Mouse (Mus musculus) embryonic facial prominence, embryonic 13.5 days (tissue): ENCODE measurements around the gene Pip5kl1. TPM values are rescaled to one million over a fixed set of nuclear protein-coding genes. Genes with fewer than 3 reads are reported as not detected.

Experiments used
- ATAC-seq: fragments of 200-750 bp; cut with Nextera tagmentation; 2 replicates; pipeline ENCODE4 v1.8.0; 2017; ENCODE audit warnings: low read depth; ENCODE audit not compliant: insufficient number of reproducible peaks, insufficient read depth, low FRiP score, low TSS enrichment
- H3K27ac ChIP-seq: fragments of 300-500 bp; sonication (generic); 2 replicates; pipeline ENCODE4 v1.5.1; 2015; ENCODE audit warnings: moderate library complexity, mild to moderate bottlenecking, inconsistent platforms
- H3K27me3 ChIP-seq: fragments of 300-500 bp; sonication (generic); 2 replicates; pipeline ENCODE4 v1.6.1; 2015; ENCODE audit warnings: mild to moderate bottlenecking, inconsistent platforms
- H3K36me3 ChIP-seq: fragments of 300-500 bp; sonication (generic); 2 replicates; pipeline ENCODE4 v1.6.1; 2015; ENCODE audit warnings: mild to moderate bottlenecking, inconsistent platforms
- H3K4me1 ChIP-seq: fragments of 300-500 bp; sonication (generic); 2 replicates; pipeline ENCODE4 v1.6.1; 2015; ENCODE audit warnings: inconsistent platforms
- H3K4me2 ChIP-seq: fragments of 300-500 bp; sonication (generic); 2 replicates; pipeline ENCODE4 v1.6.1; 2015; ENCODE audit warnings: moderate library complexity, mild to moderate bottlenecking, inconsistent platforms
- H3K4me3 ChIP-seq: fragments of 300-500 bp; sonication (generic); 2 replicates; pipeline ENCODE4 v1.5.1; 2015; ENCODE audit warnings: mild to moderate bottlenecking, inconsistent platforms
- H3K9ac ChIP-seq: fragments of 300-500 bp; sonication (generic); 2 replicates; pipeline ENCODE4 v1.6.1; 2015; ENCODE audit warnings: mild to moderate bottlenecking, inconsistent platforms
- H3K9me3 ChIP-seq: fragments of 300-500 bp; sonication (generic); 2 replicates; pipeline ENCODE4 v1.6.1; 2016; ENCODE audit warnings: inconsistent platforms
- WGBS: fragments of 180-500 bp; shearing (Covaris S2); methylation state at CpG from one replicate; pipeline ENCODE4 v1.1.7; 2015; ENCODE audit warnings: mixed read lengths; 5-methylcytosine and 5-hydroxymethylcytosine counted together
- polyA plus RNA-seq: library from polyadenylated mRNA; unstranded; fragments of >200 nt; fragmentation: Nextera tagmentation; extraction: Ambion mirVana; gene quantifications from 2 replicates; pipeline ENCODE4 v1.2.1, GENCODE M21; 2015

Pip5kl1 gene
- polyA plus RNA-seq, result 0.92 and 1.1 TPM in 2 replicates

- Histone ChIP-seq H3K9me3 (no peaks in the 10 kb centered on the region), H3K4me3 (peak within 1 kb of the TSS; percentile 55), H3K27me3 (peaks cover 21% of the 10 kb centered on the region), H3K36me3 (peaks cover 13% of the 10 kb centered on the region; the same call in 1 of the 2 replicates), H3K9ac (peak within 1 kb of the TSS; percentile 68), H3K27ac (no peak within 1 kb of the TSS), H3K4me2 (peak within 1 kb of the TSS; percentile 97), H3K4me1 (peaks cover 28% of the 10 kb centered on the region)
- WGBS, result 80% methylated on average over 6 of the region's 6 CpGs
- no peak for ATAC-seq
Measured at GRCm38 (mm10) chr2:32574497-32574896, at the start of gene Pip5kl1. Pip5kl1 (plus strand) TSS chr2:32574797.

GRCm38 (mm10) chr2:32525816-32526215, 48.8 kb upstream of the Pip5kl1 start:
- no peaks in the 10 kb centered on the region for H3K9me3 ChIP-seq
- 87% methylated on average over 12 of the region's 12 CpGs for WGBS
- no peak overlapping the region for H3K4me3 ChIP-seq
- no peaks in the 10 kb centered on the region for H3K4me1 ChIP-seq
- no peak for ATAC-seq
- H3K27me3 ChIP-seq, result no peaks in the 10 kb centered on the region
- no peaks in the 10 kb centered on the region for H3K36me3 ChIP-seq
- no peak overlapping the region for H3K27ac ChIP-seq
- H3K9ac ChIP-seq, result no peak overlapping the region; the same call in 1 of the 2 replicates
- H3K4me2 ChIP-seq, result no peak overlapping the region

- WGBS, result 77% methylated on average over 14 of the region's 14 CpGs
- no peak for ATAC-seq
- H3K4me3 ChIP-seq, result no peak overlapping the region
- no peaks in the 10 kb centered on the region for H3K27me3 ChIP-seq
- no peaks in the 10 kb centered on the region for H3K4me1 ChIP-seq
- H3K9ac ChIP-seq, result no peak overlapping the region
- H3K4me2 ChIP-seq, result no peak overlapping the region
- H3K27ac ChIP-seq, result no peak overlapping the region
- no peaks in the 10 kb centered on the region for H3K36me3 ChIP-seq
- H3K9me3 ChIP-seq, result no peaks in the 10 kb centered on the region
Measured at GRCm38 (mm10) chr2:32527468-32527966, 47.1 kb upstream of the Pip5kl1 start.

- 85% methylated on average over 1 of the region's 1 CpGs for WGBS
- H3K27ac ChIP-seq, result no peak overlapping the region
- H3K36me3 ChIP-seq, result no peaks in the 10 kb centered on the region
- no peak overlapping the region for H3K9ac ChIP-seq
- H3K27me3 ChIP-seq, result no peaks in the 10 kb centered on the region
- H3K4me3 ChIP-seq, result no peak overlapping the region
- H3K4me1 ChIP-seq, result peaks cover 2% of the 10 kb centered on the region
- H3K4me2 ChIP-seq, result no peak overlapping the region
- ATAC-seq, result no peak
- H3K9me3 ChIP-seq, result no peaks in the 10 kb centered on the region
Measured at GRCm38 (mm10) chr2:32528326-32528725, 46.3 kb upstream of the Pip5kl1 start.

- WGBS, result 89% methylated on average over 2 of the region's 2 CpGs
- Histone ChIP-seq H3K9me3 (no peaks in the 10 kb centered on the region), H3K9ac (no peak overlapping the region), H3K4me3 (no peak overlapping the region), H3K4me2 (no peak overlapping the region), H3K4me1 (peaks cover 16% of the 10 kb centered on the region), H3K27me3 (no peaks in the 10 kb centered on the region), H3K36me3 (no peaks in the 10 kb centered on the region), H3K27ac (no peak overlapping the region)
- no peak for ATAC-seq
Measured at GRCm38 (mm10) chr2:32530479-32530878, 44.1 kb upstream of the Pip5kl1 start.

GRCm38 (mm10) chr2:32533163-32533562, 41.4 kb upstream of the Pip5kl1 start:
- no peaks in the 10 kb centered on the region for H3K36me3 ChIP-seq
- H3K4me2 ChIP-seq, result no peak overlapping the region
- H3K27ac ChIP-seq, result no peak overlapping the region
- no peak for ATAC-seq
- no peak overlapping the region for H3K9ac ChIP-seq
- H3K9me3 ChIP-seq, result no peaks in the 10 kb centered on the region
- peaks cover 37% of the 10 kb centered on the region for H3K4me1 ChIP-seq
- no peaks in the 10 kb centered on the region for H3K27me3 ChIP-seq
- no peak overlapping the region for H3K4me3 ChIP-seq
- 73% methylated on average over 2 of the region's 2 CpGs for whole genome bisulfite sequencing

GRCm38 (mm10) chr2:32534061-32534732, 40.4 kb upstream of the Pip5kl1 start:
- H3K27me3 ChIP-seq, result no peaks in the 10 kb centered on the region
- no peak for ATAC-seq
- H3K36me3 ChIP-seq, result no peaks in the 10 kb centered on the region
- peak overlapping the region; percentile 90 for H3K4me2 ChIP-seq
- H3K9me3 ChIP-seq, result no peaks in the 10 kb centered on the region
- 8% methylated on average over 13 of the region's 13 CpGs for WGBS
- peak overlapping the region; percentile 94 for H3K9ac ChIP-seq
- H3K4me1 ChIP-seq, result peaks cover 48% of the 10 kb centered on the region
- H3K4me3 ChIP-seq, result peak overlapping the region; percentile 92
- peak overlapping the region; percentile 96 for H3K27ac ChIP-seq

GRCm38 (mm10) chr2:32534733-32535471, 39.7 kb upstream of the Pip5kl1 start, which contains the start of gene Fam102a:
Fam102a (plus strand) TSS chr2:32535332.
- Histone ChIP-seq H3K9me3 (no peaks in the 10 kb centered on the region), H3K36me3 (no peaks in the 10 kb centered on the region), H3K27ac (peak within 1 kb of the TSS; percentile 98), H3K9ac (peak within 1 kb of the TSS; percentile 94), H3K4me1 (peaks cover 55% of the 10 kb centered on the region), H3K4me3 (peak within 1 kb of the TSS; percentile 92), H3K4me2 (peak within 1 kb of the TSS; percentile 90), H3K27me3 (no peaks in the 10 kb centered on the region)
- WGBS, result under 1% methylated on average over 67 of the region's 67 CpGs
- ATAC-seq, result peak; percentile 95

- H3K4me3 ChIP-seq, result peak overlapping the region; percentile 92
- under 1% methylated on average over 47 of the region's 56 CpGs for WGBS
- H3K4me2 ChIP-seq, result peak overlapping the region; percentile 90
- H3K36me3 ChIP-seq, result no peaks in the 10 kb centered on the region
- H3K9ac ChIP-seq, result peak overlapping the region; percentile 94
- no peaks in the 10 kb centered on the region for H3K9me3 ChIP-seq
- H3K27ac ChIP-seq, result peak overlapping the region; percentile 98
- peaks cover 60% of the 10 kb centered on the region for H3K4me1 ChIP-seq
- H3K27me3 ChIP-seq, result no peaks in the 10 kb centered on the region
- ATAC-seq, result peak; percentile 41
Measured at GRCm38 (mm10) chr2:32535501-32535991, 39.1 kb upstream of the Pip5kl1 start.

GRCm38 (mm10) chr2:32536086-32536633, 38.4 kb upstream of the Pip5kl1 start:
- H3K9me3 ChIP-seq, result no peaks in the 10 kb centered on the region
- H3K4me1 ChIP-seq, result peaks cover 64% of the 10 kb centered on the region
- peak overlapping the region; percentile 98 for H3K27ac ChIP-seq
- no peaks in the 10 kb centered on the region for H3K27me3 ChIP-seq
- H3K4me3 ChIP-seq, result peak overlapping the region; percentile 92
- no peak for ATAC-seq
- H3K9ac ChIP-seq, result peak overlapping the region; percentile 94
- 1% methylated on average over 14 of the region's 14 CpGs for WGBS
- H3K4me2 ChIP-seq, result peak overlapping the region; percentile 90
- no peaks in the 10 kb centered on the region for H3K36me3 ChIP-seq

GRCm38 (mm10) chr2:32536634-32537359, 37.8 kb upstream of the Pip5kl1 start:
- 1% methylated on average over 11 of the region's 11 CpGs for WGBS
- H3K9ac ChIP-seq, result peak overlapping the region; percentile 94
- no peak for ATAC-seq
- H3K27me3 ChIP-seq, result no peaks in the 10 kb centered on the region
- peak overlapping the region; percentile 98 for H3K27ac ChIP-seq
- no peaks in the 10 kb centered on the region for H3K36me3 ChIP-seq
- peak overlapping the region; percentile 92 for H3K4me3 ChIP-seq
- H3K4me2 ChIP-seq, result peak overlapping the region; percentile 90
- no peaks in the 10 kb centered on the region for H3K9me3 ChIP-seq
- peaks cover 71% of the 10 kb centered on the region for H3K4me1 ChIP-seq
